Mouse (Mus musculus) heart, embryonic 13.5 days (tissue): ENCODE measurements at regions not wholly inside any gene's neighbourhood (a gene's known extent, or its start where the extent isn't known, plus 50 kb on each side); places are given as distances from the start of the nearest gene placed in this dataset.

ENCODE experiments used
- ATAC-seq: fragments of 200-750 bp; cut with Nextera tagmentation; 2 replicates; pipeline ENCODE4 v1.8.0; 2017; ENCODE audit warnings: moderate TSS enrichment; ENCODE audit not compliant: insufficient number of reproducible peaks, low FRiP score, low TSS enrichment; ENCODE audit errors: extremely low read depth
- H3K27ac ChIP-seq: fragments of 300-500 bp; sonication (generic); replicated peaks from 2 replicates; pipeline ENCODE4 v1.5.1; 2015; ENCODE audit warnings: moderate library complexity, mild to moderate bottlenecking, inconsistent platforms
- H3K27me3 ChIP-seq: fragments of 300-500 bp; sonication (generic); replicated peaks from 2 replicates; pipeline ENCODE4 v1.6.1; 2015; ENCODE audit warnings: mild to moderate bottlenecking, inconsistent platforms
- H3K36me3 ChIP-seq: fragments of 300-500 bp; sonication (generic); 2 replicates; pipeline ENCODE4 v1.6.1; 2015; ENCODE audit warnings: mild to moderate bottlenecking, inconsistent platforms
- H3K4me1 ChIP-seq: fragments of 300-500 bp; sonication (generic); 2 replicates; pipeline ENCODE4 v1.6.1; 2015; ENCODE audit warnings: inconsistent platforms
- H3K4me2 ChIP-seq: fragments of 300-500 bp; sonication (generic); 2 replicates; pipeline ENCODE4 v1.6.1; 2015; ENCODE audit warnings: inconsistent platforms, mild to moderate bottlenecking, moderate library complexity
- H3K4me3 ChIP-seq: fragments of 300-500 bp; sonication (generic); 2 replicates; pipeline ENCODE4 v1.5.1; 2015; ENCODE audit warnings: moderate library complexity, mild to moderate bottlenecking, inconsistent platforms
- H3K9ac ChIP-seq: fragments of 300-500 bp; sonication (generic); 2 replicates; pipeline ENCODE4 v1.6.1; 2015; ENCODE audit warnings: inconsistent platforms, mild to moderate bottlenecking, moderate library complexity
- H3K9me3 ChIP-seq: fragments of 300-500 bp; sonication (generic); 2 replicates; pipeline ENCODE4 v1.6.1; 2016; ENCODE audit warnings: inconsistent platforms
- WGBS: fragments of 180-500 bp; shearing (Covaris S2); methylation state at CpG from one replicate; pipeline ENCODE4 v1.1.7; 2015; ENCODE audit warnings: mixed read lengths; 5-methylcytosine and 5-hydroxymethylcytosine counted together

- Histone ChIP-seq H3K4me1 (peaks cover 6% of the 10 kb centered on the region; the same call in 1 of the 2 replicates), H3K27me3 (no peaks in the 10 kb centered on the region), H3K9me3 (no peaks in the 10 kb centered on the region), H3K36me3 (no peaks in the 10 kb centered on the region), H3K4me2 (no peak overlapping the region), H3K27ac (no peak overlapping the region), H3K9ac (no peak overlapping the region), H3K4me3 (no peak overlapping the region)
- WGBS: 60% methylated on average over 5 of the region's 5 CpGs
- no peak for ATAC-seq
Measured at GRCm38 (mm10) chr9:113213930-113214329, 494.1 kb downstream of the Pdcd6ip start.

- ATAC-seq: no peak
- Histone ChIP-seq H3K4me3 (no peak overlapping the region), H3K27me3 (no peaks in the 10 kb centered on the region), H3K36me3 (no peaks in the 10 kb centered on the region), H3K27ac (no peak overlapping the region), H3K9me3 (no peaks in the 10 kb centered on the region), H3K4me2 (no peak overlapping the region), H3K9ac (no peak overlapping the region), H3K4me1 (no peaks in the 10 kb centered on the region)
- 66% methylated on average over 2 of the region's 2 CpGs for WGBS
Measured at GRCm38 (mm10) chr9:113212389-113212788, 495.7 kb downstream of the Pdcd6ip start.

- H3K27ac ChIP-seq: no peak overlapping the region
- H3K9me3 ChIP-seq: no peaks in the 10 kb centered on the region
- WGBS: 76% methylated on average over 4 of the region's 4 CpGs
- ATAC-seq: no peak
- H3K4me1 ChIP-seq: no peaks in the 10 kb centered on the region
- no peaks in the 10 kb centered on the region for H3K27me3 ChIP-seq
- no peak overlapping the region for H3K4me3 ChIP-seq
- H3K4me2 ChIP-seq: no peak overlapping the region
- H3K9ac ChIP-seq: no peak overlapping the region
- no peaks in the 10 kb centered on the region for H3K36me3 ChIP-seq
Measured at GRCm38 (mm10) chr9:113208181-113208580, 499.9 kb downstream of the Pdcd6ip start.

GRCm38 (mm10) chr9:113199241-113199640 is 508.8 kb downstream of the Pdcd6ip start:
- Histone ChIP-seq H3K4me2 (no peak overlapping the region), H3K4me3 (no peak overlapping the region), H3K27ac (no peak overlapping the region), H3K9me3 (no peaks in the 10 kb centered on the region), H3K27me3 (no peaks in the 10 kb centered on the region), H3K36me3 (no peaks in the 10 kb centered on the region), H3K4me1 (no peaks in the 10 kb centered on the region), H3K9ac (no peak overlapping the region)
- ATAC-seq: no peak
- 82% methylated on average over 4 of the region's 4 CpGs for WGBS

- Histone ChIP-seq H3K36me3 (no peaks in the 10 kb centered on the region), H3K4me3 (no peak overlapping the region), H3K4me2 (no peak overlapping the region), H3K9ac (no peak overlapping the region), H3K9me3 (no peaks in the 10 kb centered on the region), H3K27me3 (no peaks in the 10 kb centered on the region), H3K27ac (no peak overlapping the region), H3K4me1 (peaks cover 7% of the 10 kb centered on the region; the same call in 1 of the 2 replicates)
- ATAC-seq: no peak
- 72% methylated on average over 4 of the region's 4 CpGs for WGBS
Measured at GRCm38 (mm10) chr9:113195556-113195955, 512.5 kb downstream of the Pdcd6ip start.

- H3K4me1 ChIP-seq: peaks cover 7% of the 10 kb centered on the region; the same call in 1 of the 2 replicates
- no peak overlapping the region for H3K9ac ChIP-seq
- no peak overlapping the region for H3K27ac ChIP-seq
- H3K4me3 ChIP-seq: no peak overlapping the region
- no peaks in the 10 kb centered on the region for H3K27me3 ChIP-seq
- no peaks in the 10 kb centered on the region for H3K9me3 ChIP-seq
- 48% methylated on average over 3 of the region's 3 CpGs for WGBS
- H3K36me3 ChIP-seq: no peaks in the 10 kb centered on the region
- H3K4me2 ChIP-seq: no peak overlapping the region
- ATAC-seq: no peak
Measured at GRCm38 (mm10) chr9:113192773-113193172, 515.3 kb downstream of the Pdcd6ip start.

- no peak for ATAC-seq
- no peaks in the 10 kb centered on the region for H3K36me3 ChIP-seq
- H3K4me3 ChIP-seq: no peak overlapping the region
- H3K27me3 ChIP-seq: no peaks in the 10 kb centered on the region
- no peak overlapping the region for H3K9ac ChIP-seq
- no peak overlapping the region for H3K4me2 ChIP-seq
- no peak overlapping the region for H3K27ac ChIP-seq
- H3K9me3 ChIP-seq: no peaks in the 10 kb centered on the region
- H3K4me1 ChIP-seq: peaks cover 7% of the 10 kb centered on the region; the same call in 1 of the 2 replicates
- WGBS: 69% methylated on average over 3 of the region's 3 CpGs
Measured at GRCm38 (mm10) chr9:113191163-113191562, 516.9 kb downstream of the Pdcd6ip start.

GRCm38 (mm10) chr9:113181182-113181581 is 526.9 kb downstream of the Pdcd6ip start:
- no peak overlapping the region for H3K9ac ChIP-seq
- no peak overlapping the region for H3K4me3 ChIP-seq
- WGBS: 63% methylated on average over 8 of the region's 8 CpGs
- no peak overlapping the region for H3K4me2 ChIP-seq
- H3K27me3 ChIP-seq: no peaks in the 10 kb centered on the region
- no peaks in the 10 kb centered on the region for H3K4me1 ChIP-seq
- no peak overlapping the region for H3K27ac ChIP-seq
- no peak for ATAC-seq
- H3K36me3 ChIP-seq: no peaks in the 10 kb centered on the region
- no peaks in the 10 kb centered on the region for H3K9me3 ChIP-seq

- no peaks in the 10 kb centered on the region for H3K27me3 ChIP-seq
- H3K4me3 ChIP-seq: no peak overlapping the region
- no peak overlapping the region for H3K9ac ChIP-seq
- no peak overlapping the region for H3K4me2 ChIP-seq
- H3K27ac ChIP-seq: no peak overlapping the region
- H3K36me3 ChIP-seq: no peaks in the 10 kb centered on the region
- H3K9me3 ChIP-seq: no peaks in the 10 kb centered on the region
- no peaks in the 10 kb centered on the region for H3K4me1 ChIP-seq
- ATAC-seq: no peak
- WGBS: 78% methylated on average over 4 of the region's 4 CpGs
Measured at GRCm38 (mm10) chr9:113177918-113178235, 530.2 kb downstream of the Pdcd6ip start.

- no peak overlapping the region for H3K27ac ChIP-seq
Measured at GRCm38 (mm10) chr9:113177181-113177917, 530.7 kb downstream of the Pdcd6ip start.

GRCm38 (mm10) chr9:113171767-113172405 is 536.2 kb downstream of the Pdcd6ip start:
- ATAC-seq: no peak
- H3K36me3 ChIP-seq: no peaks in the 10 kb centered on the region
- H3K4me1 ChIP-seq: no peaks in the 10 kb centered on the region
- no peak overlapping the region for H3K27ac ChIP-seq
- no peaks in the 10 kb centered on the region for H3K27me3 ChIP-seq
- no peak overlapping the region for H3K9ac ChIP-seq
- WGBS: 77% methylated on average over 5 of the region's 5 CpGs
- H3K4me3 ChIP-seq: no peak overlapping the region
- H3K4me2 ChIP-seq: no peak overlapping the region
- no peaks in the 10 kb centered on the region for H3K9me3 ChIP-seq

More at GRCm38 (mm10) chr9:113177181-113177917, 530.7 kb downstream of the Pdcd6ip start:
- H3K36me3 ChIP-seq: no peaks in the 10 kb centered on the region
- H3K27me3 ChIP-seq: no peaks in the 10 kb centered on the region
- no peak overlapping the region for H3K4me2 ChIP-seq
- ATAC-seq: no peak
- H3K4me1 ChIP-seq: no peaks in the 10 kb centered on the region
- 48% methylated on average over 15 of the region's 15 CpGs for WGBS
- no peak overlapping the region for H3K9ac ChIP-seq
- H3K9me3 ChIP-seq: no peaks in the 10 kb centered on the region
- H3K4me3 ChIP-seq: no peak overlapping the region
